Mouse (Mus musculus) MEL (cell line): ENCODE data around the gene Atp1a3. TPM values are rescaled to one million over a fixed set of nuclear protein-coding genes. Genes with fewer than 3 reads are reported as not detected.

Experiments
- DNase-seq: peaks from one replicate; pipeline ENCODE4 v3.0.0; 2011; ENCODE audit warnings: low read depth, low spot score
- H3K27ac ChIP-seq: 2 replicates; pipeline ENCODE4 v1.5.1; 2012; ENCODE audit warnings: low read depth, mild to moderate bottlenecking, control low read depth, low read length, moderate library complexity; ENCODE audit not compliant: control insufficient read depth
- H3K27me3 ChIP-seq, 2 experiments: fragments of 150-350 bp in 1 of 2; sonication (generic) in 1 of 2; 2 replicates each; pipeline ENCODE4 v1.6.1; 2012; ENCODE audit warnings: low read length in 2 of 2, mild to moderate bottlenecking in 2 of 2, improper control_type of control experiment in 1 of 2, moderate library complexity in 1 of 2; ENCODE audit not compliant: insufficient read depth in 2 of 2, control insufficient read depth in 1 of 2
- H3K36me3 ChIP-seq, 2 experiments: 2 replicates each; pipeline ENCODE4 v1.6.1; 2012 to 2014; ENCODE audit warnings: low read length in 2 of 2, improper control_type of control experiment in 1 of 2, inconsistent platforms in 1 of 2, mild to moderate bottlenecking in 1 of 2; ENCODE audit not compliant: insufficient read depth in 2 of 2, control insufficient read depth in 1 of 2
- H3K4me1 ChIP-seq, 2 experiments: fragments of 150-350 bp in 1 of 2; sonication (generic) in 1 of 2; 2 replicates each; pipeline ENCODE4 v1.6.1; 2012; ENCODE audit warnings: low read length in 2 of 2, improper control_type of control experiment in 1 of 2, mild to moderate bottlenecking in 1 of 2; ENCODE audit not compliant: insufficient read depth in 2 of 2, control insufficient read depth in 1 of 2
- H3K4me3 ChIP-seq, 2 experiments: fragments of 150-350 bp in 1 of 2; sonication (generic) in 1 of 2; 2 replicates each; pipeline ENCODE4 v1.5.1; 2012; ENCODE audit warnings: low read depth in 2 of 2, low read length in 2 of 2, mild to moderate bottlenecking in 2 of 2, moderate library complexity in 2 of 2, control low read depth in 1 of 2, improper control_type of control experiment in 1 of 2; ENCODE audit not compliant: control insufficient read depth in 1 of 2, insufficient read depth in 1 of 2
- H3K79me2 ChIP-seq: 2 replicates; pipeline ENCODE4 v1.6.1; 2012; ENCODE audit warnings: mild to moderate bottlenecking, low read length, moderate library complexity; ENCODE audit not compliant: control insufficient read depth, poor library complexity, insufficient read depth
- H3K9ac ChIP-seq: 2 replicates; pipeline ENCODE4 v1.6.1; 2012; ENCODE audit warnings: low read depth, mild to moderate bottlenecking, control low read depth, low read length, moderate library complexity; ENCODE audit not compliant: control insufficient read depth, poor library complexity, severe bottlenecking
- H3K9me3 ChIP-seq: fragments of 150-350 bp; sonication (generic); replicated peaks from 2 replicates; pipeline ENCODE4 v1.6.1; 2012; ENCODE audit warnings: mild to moderate bottlenecking, low read length, improper control_type of control experiment, moderate library complexity; ENCODE audit not compliant: insufficient read depth
- BHLHE40 ChIP-seq: IDR thresholded peaks from 2 replicates; pipeline ENCODE4 v1.6.1; 2012; ENCODE audit warnings: low read depth, mild to moderate bottlenecking, inconsistent platforms, low read length, improper control_type of control experiment, borderline replicate concordance
- CTCF ChIP-seq, 3 experiments: IDR thresholded peaks in 2 of 3; conservative IDR thresholded peaks in 1 of 3; 2 replicates each; pipeline ENCODE4 v1.5.1; 2011 to 2012; ENCODE audit warnings: low read length in 3 of 3, low read depth in 2 of 3, mild to moderate bottlenecking in 2 of 3, improper control_type of control experiment in 1 of 3, inconsistent platforms in 1 of 3, mixed read lengths in 1 of 3, moderate library complexity in 1 of 3; ENCODE audit not compliant: control insufficient read depth in 1 of 3, insufficient read depth in 1 of 3, poor library complexity in 1 of 3, severe bottlenecking in 1 of 3
- EP300 ChIP-seq, 2 experiments: IDR thresholded peaks; 2 replicates each; pipeline ENCODE4 v1.6.1; 2011; ENCODE audit warnings: improper control_type of control experiment in 2 of 2, low read length in 2 of 2, low read depth in 1 of 2, mild to moderate bottlenecking in 1 of 2
- GATA1 ChIP-seq: IDR thresholded peaks from 2 replicates; pipeline ENCODE4 v1.6.1; 2011; ENCODE audit warnings: low read depth, low read length, improper control_type of control experiment
- JUND ChIP-seq: IDR thresholded peaks from 2 replicates; pipeline ENCODE4 v1.6.1; 2011; ENCODE audit warnings: low read depth, mild to moderate bottlenecking, improper control_type of control experiment, low read length
- MAZ ChIP-seq: IDR thresholded peaks from 2 replicates; pipeline ENCODE4 v1.6.1; 2012; ENCODE audit warnings: low read depth, mild to moderate bottlenecking, inconsistent platforms, low read length, improper control_type of control experiment
- MEF2A ChIP-seq: IDR thresholded peaks from 2 replicates; pipeline ENCODE4 v1.6.1; 2014; ENCODE audit warnings: low read depth, mild to moderate bottlenecking, inconsistent platforms, low read length, improper control_type of control experiment; ENCODE audit not compliant: poor library complexity, insufficient replicate concordance, severe bottlenecking; ENCODE audit errors: extremely low read depth
- MYC ChIP-seq: IDR thresholded peaks from 2 replicates; pipeline ENCODE4 v1.6.1; 2011; ENCODE audit warnings: low read depth, mild to moderate bottlenecking, low read length, improper control_type of control experiment, moderate library complexity
- POLR2AphosphoS5 ChIP-seq: IDR thresholded peaks from 2 replicates; pipeline ENCODE4 v1.6.1; 2012; ENCODE audit warnings: low read depth, borderline replicate concordance, mild to moderate bottlenecking, inconsistent platforms, low read length, moderate library complexity, mixed read lengths
- RAD21 ChIP-seq: IDR thresholded peaks from 2 replicates; pipeline ENCODE4 v1.6.1; 2011; ENCODE audit warnings: mild to moderate bottlenecking, low read depth, low read length, improper control_type of control experiment
- SIN3A ChIP-seq: IDR thresholded peaks from 2 replicates; pipeline ENCODE4 v1.6.1; 2012; ENCODE audit warnings: low read length, improper control_type of control experiment, inconsistent platforms
- SMC3 ChIP-seq: IDR thresholded peaks from 2 replicates; pipeline ENCODE4 v1.6.1; 2011; ENCODE audit warnings: low read depth, low read length, improper control_type of control experiment
- TBP ChIP-seq: IDR thresholded peaks from 2 replicates; pipeline ENCODE4 v1.8.0; 2011; ENCODE audit warnings: low read depth, low read length, improper control_type of control experiment
- TCF12 ChIP-seq: IDR thresholded peaks from 2 replicates; pipeline ENCODE4 v1.6.1; 2014; ENCODE audit warnings: low read depth, mild to moderate bottlenecking, inconsistent platforms, low read length, improper control_type of control experiment, moderate library complexity
- polyA plus RNA-seq, 2 experiments: library from polyadenylated mRNA; stranded (reverse) in 1 of 2; unstranded in 1 of 2; fragments of >175 nt in 1 of 2; fragments of >200 nt in 1 of 2; gene quantifications; 2 replicates each; pipeline versions ENCODE4 v1.2.1 to v1.2.4; 2012; ENCODE audit warnings: low replicate concordance in 2 of 2, low read depth in 1 of 2; ENCODE audit not compliant: insufficient read length in 2 of 2, insufficient read depth in 1 of 2, missing spikeins in 1 of 2
- total RNA-seq: library from RNA; depleted of rRNA; stranded (reverse); fragments of 300-350 nt; gene quantifications from 2 replicates; pipeline ENCODE4 v1.2.3, GENCODE M21; 2012

The Atp1a3 gene
- total and polyA plus RNA-seq, 3 experiments, result 0.19 to 3.5 TPM; not detected in 1

DNA sequence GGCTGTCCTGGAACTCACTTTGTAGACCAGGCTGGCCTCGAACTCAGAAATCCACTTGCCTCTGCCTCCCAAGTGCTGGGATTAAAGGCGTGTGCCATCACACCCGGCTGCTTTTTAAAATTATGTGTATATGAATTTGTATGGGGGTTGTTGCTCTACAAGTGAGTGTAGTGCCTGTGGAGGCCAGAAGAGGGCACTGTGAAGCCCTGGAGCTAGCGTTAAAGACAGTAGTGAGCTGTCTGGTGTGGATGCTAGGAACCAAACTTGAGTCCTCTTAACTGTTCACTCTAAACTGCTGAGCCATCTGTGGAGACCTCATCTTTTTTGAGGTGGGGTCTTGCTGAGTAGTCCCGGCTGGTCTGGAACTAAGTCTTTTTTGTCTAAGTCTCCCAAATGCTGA is 20.0 kb downstream of the Atp1a3 start:
- Histone ChIP-seq H3K9me3 (no peaks in the 10 kb centered on the region), H3K27ac (no peak overlapping the region), H3K4me3 (no peak overlapping the region), H3K36me3 (no peaks in the 10 kb centered on the region; a peak in 1 of 4 replicates), H3K79me2 (no peaks in the 10 kb centered on the region), H3K4me1 (peaks cover 0 to 12% of the 10 kb centered on the region in 2 experiments; a peak in 2 of 4 replicates), H3K9ac (no peak overlapping the region), H3K27me3 (no peaks in the 10 kb centered on the region)
- DNase-seq, result peak; percentile 53
- TF ChIP-seq BHLHE40, result no peak
- TF ChIP-seq CTCF (IDR thresholded peaks at IDR 0.05 in 2 of 3, conservative IDR thresholded peaks at IDR 0.05 in 1 of 3; ENCODE audit: control insufficient read depth in 1 of 3, insufficient read depth in 1 of 3, low read depth in 2 of 3, low read length in 3 of 3, poor library complexity in 1 of 3, severe bottlenecking in 1 of 3), result peak; percentile 52 to 63 (median 57)
- TF ChIP-seq SMC3, result 0 out of 2 replicates have a peak, but pooled peaks have one; percentile 25

- no peaks in the 10 kb centered on the region for H3K27me3 ChIP-seq
These were observed 21.5 kb downstream of the Atp1a3 start for GRCm38 (mm10) chr7:24984307-24984706.

GRCm38 (mm10) chr7:24983396-24983795 is 22.4 kb downstream of the Atp1a3 start:
- H3K9ac ChIP-seq, result no peak overlapping the region
- H3K36me3 ChIP-seq, result no peaks in the 10 kb centered on the region; a peak in 1 of 4 replicates
- peaks cover 0 to 20% of the 10 kb centered on the region in 2 experiments; a peak in 2 of 4 replicates for H3K4me1 ChIP-seq
- H3K27me3 ChIP-seq, result no peaks in the 10 kb centered on the region
- H3K4me3 ChIP-seq, result no peak overlapping the region
- H3K9me3 ChIP-seq, result no peaks in the 10 kb centered on the region
- H3K27ac ChIP-seq, result no peak overlapping the region
- H3K79me2 ChIP-seq, result no peaks in the 10 kb centered on the region
- no peak for DNase-seq
- TF ChIP-seq TCF12 (no peak), MAZ (no peak), SIN3A (no peak)
- TF ChIP-seq, all 39 proteins: peak for 0

More at GRCm38 (mm10) chr7:24984307-24984706, 21.5 kb downstream of the Atp1a3 start:
- DNase-seq, result peak; percentile 26
- Histone ChIP-seq H3K4me3 (no peak overlapping the region), H3K79me2 (no peaks in the 10 kb centered on the region), H3K9me3 (no peaks in the 10 kb centered on the region), H3K9ac (no peak overlapping the region), H3K4me1 (peaks cover 0 to 13% of the 10 kb centered on the region in 2 experiments; a peak in 2 of 4 replicates), H3K36me3 (no peaks in the 10 kb centered on the region; a peak in 1 of 4 replicates), H3K27ac (no peak overlapping the region)
- TF ChIP-seq MEF2A (no peak), MYC (no peak), MAZ (no peak), RAD21 (peak; percentile 10), TBP (no peak), CTCF (IDR thresholded peaks at IDR 0.05 in 2 of 3, conservative IDR thresholded peaks at IDR 0.05 in 1 of 3; ENCODE audit: control insufficient read depth in 1 of 3, insufficient read depth in 1 of 3, low read depth in 2 of 3, low read length in 3 of 3, poor library complexity in 1 of 3, severe bottlenecking in 1 of 3) (peak; percentile 22 to 40 (median 37); a peak in 5 of 6 replicates), GATA1 (no peak), EP300 (IDR thresholded peaks at IDR 0.05; ENCODE audit: low read depth in 1 of 2, low read length in 2 of 2) (no peak), POLR2AphosphoS5 (no peak), JUND (no peak)
